Mouse (Mus musculus): ENCODE measurements at regions not wholly inside any gene's neighbourhood (a gene's known extent, or its start where the extent isn't known, plus 50 kb on each side); places are given as distances from the start of the nearest gene placed in this dataset.
A peak's percentile ranks its signal among the peaks of the same experiment; 100 is the strongest.
"Not testable (repeated sequence)": the region's sequence is repeated elsewhere in the genome, so short reads cannot be mapped to it uniquely, and the experiment has no call there.

- DNase-seq: no peak
Measured at GRCm38 (mm10) chr16:25478300-25478699, 191.7 kb downstream of the Tprg start.

- peak; percentile 90 for DNase-seq
Measured at GRCm38 (mm10) chr16:25483831-25484254, 197.2 kb downstream of the Tprg start.

GRCm38 (mm10) chr16:25485007-25485406 is 198.4 kb downstream of the Tprg start:
- no peak for DNase-seq

- no peak for DNase-seq
Measured at GRCm38 (mm10) chr16:25486477-25487094, 197.0 kb upstream of the Trp63 start.

- no peak for DNase-seq
Measured at GRCm38 (mm10) chr16:25490847-25491246, 192.7 kb upstream of the Trp63 start.

- no peak for DNase-seq
Measured at GRCm38 (mm10) chr16:25494153-25494552, 189.4 kb upstream of the Trp63 start.

- DNase-seq: no peak
Measured at GRCm38 (mm10) chr16:25495586-25496196, 187.9 kb upstream of the Trp63 start.

- no peak for DNase-seq
Measured at GRCm38 (mm10) chr16:25504829-25505228, 178.7 kb upstream of the Trp63 start.

GRCm38 (mm10) chr16:25517114-25517868 is 166.3 kb upstream of the Trp63 start:
- DNase-seq: no peak

GRCm38 (mm10) chr16:25523141-25523540 is 160.4 kb upstream of the Trp63 start:
- DNase-seq: not testable (repeated sequence)

GRCm38 (mm10) chr16:25523621-25524020 is 159.9 kb upstream of the Trp63 start:
- no peak for DNase-seq

GRCm38 (mm10) chr16:25527850-25528249 is 155.7 kb upstream of the Trp63 start:
- DNase-seq: no peak

GRCm38 (mm10) chr16:25528313-25528712 is 155.2 kb upstream of the Trp63 start:
- DNase-seq: peak; percentile 84

- DNase-seq: peak; percentile 93
Measured at GRCm38 (mm10) chr16:25529681-25530080, 153.9 kb upstream of the Trp63 start.

GRCm38 (mm10) chr16:25531761-25532336 is 151.7 kb upstream of the Trp63 start:
- peak; percentile 79 for DNase-seq

- no peak for DNase-seq
Measured at GRCm38 (mm10) chr16:25532519-25533205, 150.9 kb upstream of the Trp63 start.

- DNase-seq: peak; percentile 90
Measured at GRCm38 (mm10) chr16:25533206-25533580, 150.4 kb upstream of the Trp63 start.

GRCm38 (mm10) chr16:25536550-25536949 is 147.0 kb upstream of the Trp63 start:
- DNase-seq: peak; percentile 63

- DNase-seq: no peak
Measured at GRCm38 (mm10) chr16:25549542-25550110, 133.9 kb upstream of the Trp63 start.

- peak; percentile 14 for DNase-seq
Measured at GRCm38 (mm10) chr16:25557181-25557580, 126.4 kb upstream of the Trp63 start.

- DNase-seq: no peak
Measured at GRCm38 (mm10) chr16:25580216-25580615, 103.3 kb upstream of the Trp63 start.

- DNase-seq: no peak
Measured at GRCm38 (mm10) chr16:25584337-25585069, 99.1 kb upstream of the Trp63 start.
